Comparison of ENCODE assay signal across 8 mouse cellular contexts in genomic region chr11:116418194-116418840, GRCm38 (mm10). TPM values are rescaled to one million over a fixed set of nuclear protein-coding genes. Genes with fewer than 3 reads are reported as not detected.
DNase-seq lines count a peak whose midpoint lies in the region; ATAC-seq lines count a peak whose summit lies in the region.

No protein-coding gene starts in this region.

- H3K9ac ChIP-seq in heart, embryonic 15.5 days: no peak overlapping the region

- peak overlapping the region; percentile 42; the same call in 1 of the 2 replicates for H3K27ac ChIP-seq in heart, embryonic 15.5 days

- H3K4me1 ChIP-seq in heart, embryonic 15.5 days (replicated peaks): peaks cover 7% of the 10 kb centered on the region

- no peaks in the 10 kb centered on the region for H3K36me3 ChIP-seq in heart, embryonic 15.5 days

- no peak for DNase-seq in heart, adult 8-10 months (ENCODE audit: low spot score)
- DNase-seq in right cerebral cortex, postnatal 10 days (ENCODE audit: low spot score in 2 of 2): peak; percentile 61 to 62
- no peak for DNase-seq in right cerebral cortex, adult 2 months (ENCODE audit: low spot score in 2 of 2)
- peak; percentile 67 for DNase-seq in hindlimb bud, embryonic 11.5 days (ENCODE audit: extremely low spot score, low read depth, low spot score)
- DNase-seq in ovary, postnatal 36 days (ENCODE audit: low spot score): peak; percentile 49
- no peak for DNase-seq in urinary bladder, postnatal 10 days (ENCODE audit: low spot score)

- ATAC-seq in heart, embryonic 15.5 days (replicated peaks; ENCODE audit: insufficient number of reproducible peaks, insufficient read depth, low FRiP score, low read depth): no peak
- ATAC-seq in cerebellum, adult (ENCODE audit: insufficient number of reproducible peaks, low FRiP score, low TSS enrichment): no peak

- H3K4me3 ChIP-seq in heart, embryonic 15.5 days: no peak overlapping the region

- 8% methylated on average over 2 of the region's 2 CpGs for WGBS in heart, embryonic 15.5 days

- no peaks in the 10 kb centered on the region for H3K9me3 ChIP-seq in heart, embryonic 15.5 days (replicated peaks)

- no peak overlapping the region for H3K4me2 ChIP-seq in heart, embryonic 15.5 days

- H3K27me3 ChIP-seq in heart, embryonic 15.5 days: no peaks in the 10 kb centered on the region

RNA-seq across cellular contexts. Expression of gene Rnf157, which starts 5.5 kb away (rescaled TPM):
- 7.1 and 14.3 TPM in 2 replicates for polyA plus RNA-seq in heart, embryonic 15.5 days (2015; fragmentation: Nextera tagmentation; extraction: Ambion mirVana)
- total RNA-seq in heart, adult 8-10 months (2022): 10 to 100 TPM in 2 of 4 experiments, 1 to 10 TPM in 2; 7.5 to 12.5 (median 9.4) TPM

RNA-seq across cellular contexts. Expression of gene Ubald2, which starts 15.6 kb away (rescaled TPM):
- polyA plus RNA-seq in heart, embryonic 15.5 days (2015; fragmentation: Nextera tagmentation; extraction: Ambion mirVana): 29.3 and 32.5 TPM in 2 replicates
- total RNA-seq in heart, adult 8-10 months (2022): 10 to 100 TPM; 28.2 to 36.0 (median 32.7) TPM

RNA-seq across cellular contexts. Expression of gene Qrich2, which starts 47.7 kb away (rescaled TPM):
- 0.10 TPM in 1 of 2 replicates, not detected in the other for polyA plus RNA-seq in heart, embryonic 15.5 days (2015; fragmentation: Nextera tagmentation; extraction: Ambion mirVana)
- under 1 TPM in 1 of 4 experiments, not detected in 3; 0.03 TPM for total RNA-seq in heart, adult 8-10 months (2022)

Comparison
In these comparisons a context has a peak if more than half of its experiments do, and no peak if none do; other contexts are left out.
1. DNase-seq: peak in right cerebral cortex, postnatal 10 days (2 of 2), hindlimb bud, embryonic 11.5 days (single experiment) and ovary, postnatal 36 days (single experiment); none in heart, adult 8-10 months (single experiment), right cerebral cortex, adult 2 months (0 of 2) and urinary bladder, postnatal 10 days (single experiment).